Mouse (Mus musculus) cerebellum, postnatal 36 days (tissue): Measurements from ENCODE around the gene Slc35b2.

Experiments
- DNase-seq, 2 experiments: peaks; one replicate each; pipeline ENCODE4 v3.0.0; 2021 to 2022; ENCODE audit warnings: mixed read lengths in 2 of 2

Slc35b2 gene

DNA sequence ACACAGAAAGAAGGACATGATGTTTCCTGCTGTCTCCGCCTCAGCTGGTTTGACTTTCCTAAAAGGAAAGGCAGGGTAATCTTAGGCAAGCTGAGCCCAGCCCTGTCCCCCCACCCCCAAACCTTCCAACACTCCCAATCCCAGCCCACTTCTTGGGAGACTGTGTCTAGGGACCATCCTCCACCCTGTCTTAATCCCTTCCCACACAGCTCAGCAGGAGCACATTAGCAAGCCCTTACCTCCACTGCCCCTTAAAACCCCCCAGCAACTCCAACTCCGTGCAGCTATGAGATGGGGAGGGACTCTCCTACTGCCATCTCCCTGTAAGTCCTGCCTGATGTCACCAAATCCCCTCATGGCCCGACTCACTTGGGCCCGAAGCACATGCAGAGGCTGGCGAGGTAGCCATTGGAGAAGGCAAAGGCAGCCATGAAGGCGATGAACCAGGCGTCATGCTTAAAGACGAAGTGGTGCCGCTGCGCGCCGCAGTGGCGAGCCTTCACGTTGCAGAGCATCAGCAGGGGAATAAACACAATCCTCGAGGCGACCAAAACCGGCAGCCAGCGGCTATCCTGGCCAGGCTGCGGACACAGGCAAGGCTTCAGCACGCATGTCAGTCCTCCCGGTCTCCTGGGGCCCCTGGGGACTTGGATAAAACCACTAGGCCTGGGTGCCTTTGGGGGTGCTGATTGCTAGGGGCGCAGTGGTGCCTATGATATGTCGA, 22.2 kb downstream of the Slc35b2 start:
- DNase-seq: no peak

- DNase-seq: no peak
Measured at GRCm38 (mm10) chr17:45586449-45586837, 22.8 kb downstream of the Slc35b2 start.

GRCm38 (mm10) chr17:45588370-45588769, 24.7 kb downstream of the Slc35b2 start:
- peak in 1 of 2 experiments; percentile 2 for DNase-seq

DNA sequence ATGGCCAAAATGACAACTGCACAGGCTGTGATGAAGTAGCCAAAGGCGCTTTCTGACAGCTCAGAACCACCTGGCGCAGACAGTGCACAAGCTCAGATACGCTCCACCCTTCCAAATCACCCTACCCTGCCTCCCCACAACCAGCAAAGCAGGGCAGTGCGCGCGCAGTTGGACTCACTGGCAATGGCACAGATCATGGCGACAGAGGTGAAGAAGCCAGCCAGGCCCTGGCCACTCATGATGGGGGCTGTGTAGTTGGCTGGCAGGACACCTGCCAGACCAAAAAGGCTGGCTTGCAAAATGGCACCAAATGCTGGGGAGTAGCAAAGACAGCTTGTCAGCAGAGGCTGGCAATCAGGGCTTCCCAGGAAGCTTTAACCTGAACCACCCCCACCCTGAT, 25.6 kb downstream of the Slc35b2 start:
- peak in 1 of 2 experiments; percentile 31 for DNase-seq

DNA sequence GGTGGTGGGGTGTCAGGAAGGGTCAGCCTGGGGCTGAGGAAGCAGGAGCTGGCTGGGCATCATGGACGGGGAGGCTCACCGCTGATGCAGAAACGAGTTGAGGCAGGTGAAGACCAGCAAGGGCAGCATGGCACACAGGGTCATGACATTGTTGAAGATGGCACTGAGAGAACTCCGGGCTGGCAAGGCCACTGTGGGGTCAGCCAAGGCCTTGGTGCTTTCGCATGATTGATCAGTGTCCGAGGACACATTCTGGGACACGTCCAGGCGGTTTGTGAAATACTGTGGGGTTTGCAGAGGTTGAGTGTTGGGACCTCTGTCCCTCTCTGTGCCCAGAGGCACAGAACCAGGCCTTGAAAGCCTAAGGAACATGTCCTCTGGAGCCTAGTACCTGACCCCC, 26.2 kb downstream of the Slc35b2 start:
- DNase-seq: peak in 1 of 2 experiments; percentile 5

GRCm38 (mm10) chr17:45590410-45590809, 26.7 kb downstream of the Slc35b2 start:
- peak in 1 of 2 experiments; percentile 2 for DNase-seq

DNA sequence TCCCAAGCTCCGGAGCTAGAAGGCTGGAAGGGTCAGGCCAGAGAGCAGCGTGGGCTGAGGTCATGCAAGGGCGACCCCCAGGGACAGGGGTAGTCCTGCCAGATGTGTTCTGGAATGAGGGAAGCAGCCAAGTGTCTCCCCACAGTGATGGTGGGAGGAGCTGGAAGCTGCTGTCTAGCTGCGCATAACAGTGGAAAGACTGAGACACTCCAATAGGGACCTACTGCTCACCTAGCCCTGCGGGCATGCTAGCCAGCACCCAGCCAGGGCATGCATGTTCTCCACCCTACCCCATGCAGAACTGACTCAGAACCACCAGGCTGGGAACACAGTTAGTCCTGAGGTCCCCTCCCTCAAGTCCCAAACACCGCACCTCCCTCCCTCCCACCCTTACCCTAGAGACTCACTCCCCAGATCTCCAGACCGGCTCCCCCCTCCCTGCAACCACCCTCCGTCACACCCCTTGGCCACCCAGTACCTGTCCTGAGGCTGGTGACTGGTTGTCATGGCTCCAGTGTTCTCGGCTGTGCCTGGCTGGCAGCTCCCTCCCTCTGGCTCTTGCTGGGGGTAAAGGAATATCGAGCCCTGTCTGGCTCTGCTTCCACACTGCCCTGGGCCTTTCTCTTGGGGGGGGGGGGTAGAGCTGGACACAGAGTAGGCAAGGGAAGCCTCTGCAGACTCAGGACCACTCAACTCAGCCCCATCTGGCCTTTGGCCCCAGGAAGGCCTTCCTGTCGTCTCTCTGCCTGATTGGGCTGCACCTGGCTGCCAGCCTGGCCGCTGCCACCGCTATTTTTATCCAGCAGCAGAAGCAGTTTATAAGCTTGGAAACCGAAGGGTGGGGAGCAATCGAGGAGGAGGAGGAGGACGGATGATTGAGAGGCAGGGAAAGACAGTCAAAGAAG, 28.3 kb downstream of the Slc35b2 start:
- DNase-seq: peak in 1 of 2 experiments; percentile 44

DNA sequence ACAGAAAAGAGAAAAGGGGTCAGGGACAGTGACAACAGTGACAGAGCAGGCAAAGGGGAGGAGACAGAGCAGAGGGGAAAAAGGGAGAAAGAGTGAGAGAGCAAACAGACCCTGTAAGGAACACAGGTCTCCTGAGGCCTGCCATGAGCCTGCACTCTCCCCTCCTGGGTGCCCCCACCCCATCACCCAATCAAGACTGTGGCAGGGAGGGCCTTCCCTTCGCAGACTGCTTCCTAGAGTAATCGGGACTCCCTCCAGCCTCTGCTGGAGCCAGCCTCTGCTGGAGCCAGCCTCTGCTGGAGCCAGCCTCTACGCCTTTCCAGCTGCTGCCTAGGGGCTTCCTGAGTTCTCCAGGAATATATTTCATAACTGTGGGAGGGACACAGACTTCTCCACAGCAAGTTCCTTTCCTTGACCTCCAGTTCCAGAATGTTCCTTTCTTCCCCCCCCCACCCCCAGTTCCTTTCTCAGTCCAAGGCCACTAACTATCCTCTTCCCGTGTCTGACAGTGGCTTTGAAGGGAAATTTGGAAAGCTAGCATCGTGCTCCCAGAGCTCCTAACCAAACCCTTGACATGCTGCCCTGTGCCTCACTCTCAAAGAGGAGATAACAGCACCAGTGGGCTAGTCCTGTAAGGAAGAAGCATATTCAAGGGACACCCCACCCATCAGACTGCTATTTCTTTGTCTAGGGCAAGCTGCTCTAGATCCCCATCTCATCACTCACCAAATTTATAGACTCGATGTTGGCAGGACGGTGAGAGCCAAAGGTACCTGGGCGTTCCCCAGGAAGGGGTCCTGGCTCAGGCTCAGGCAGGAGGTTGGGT, 29.1 kb downstream of the Slc35b2 start:
- DNase-seq: no peak

DNA sequence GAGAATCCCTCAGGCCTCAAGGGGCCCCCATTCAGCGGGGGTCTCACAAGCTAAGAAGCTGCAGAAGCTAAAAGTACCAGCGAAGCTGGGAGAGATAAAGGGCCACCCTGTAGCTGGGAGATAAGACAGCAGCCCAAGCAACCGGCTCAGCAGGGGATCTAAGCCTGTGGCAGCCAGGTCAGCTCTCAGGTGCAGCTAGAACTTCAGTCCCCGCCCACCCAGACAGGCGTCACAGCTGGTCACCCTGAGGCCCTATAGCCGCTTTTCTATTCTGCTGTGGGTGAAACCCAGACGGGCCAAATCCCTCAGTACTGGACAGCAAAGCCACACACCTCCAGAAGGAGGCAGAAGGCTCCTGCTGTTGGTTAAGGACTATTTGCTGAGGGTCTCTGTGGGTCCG, 29.8 kb downstream of the Slc35b2 start:
- no peak for DNase-seq

GRCm38 (mm10) chr17:45594195-45594594, 30.5 kb downstream of the Slc35b2 start:
- DNase-seq: no peak

- DNase-seq: peak; percentile 64 to 76
Measured at GRCm38 (mm10) chr17:45594881-45595735, 31.4 kb downstream of the Slc35b2 start.

- no peak for DNase-seq
Measured at GRCm38 (mm10) chr17:45595736-45596390, 32.2 kb downstream of the Slc35b2 start.

DNA sequence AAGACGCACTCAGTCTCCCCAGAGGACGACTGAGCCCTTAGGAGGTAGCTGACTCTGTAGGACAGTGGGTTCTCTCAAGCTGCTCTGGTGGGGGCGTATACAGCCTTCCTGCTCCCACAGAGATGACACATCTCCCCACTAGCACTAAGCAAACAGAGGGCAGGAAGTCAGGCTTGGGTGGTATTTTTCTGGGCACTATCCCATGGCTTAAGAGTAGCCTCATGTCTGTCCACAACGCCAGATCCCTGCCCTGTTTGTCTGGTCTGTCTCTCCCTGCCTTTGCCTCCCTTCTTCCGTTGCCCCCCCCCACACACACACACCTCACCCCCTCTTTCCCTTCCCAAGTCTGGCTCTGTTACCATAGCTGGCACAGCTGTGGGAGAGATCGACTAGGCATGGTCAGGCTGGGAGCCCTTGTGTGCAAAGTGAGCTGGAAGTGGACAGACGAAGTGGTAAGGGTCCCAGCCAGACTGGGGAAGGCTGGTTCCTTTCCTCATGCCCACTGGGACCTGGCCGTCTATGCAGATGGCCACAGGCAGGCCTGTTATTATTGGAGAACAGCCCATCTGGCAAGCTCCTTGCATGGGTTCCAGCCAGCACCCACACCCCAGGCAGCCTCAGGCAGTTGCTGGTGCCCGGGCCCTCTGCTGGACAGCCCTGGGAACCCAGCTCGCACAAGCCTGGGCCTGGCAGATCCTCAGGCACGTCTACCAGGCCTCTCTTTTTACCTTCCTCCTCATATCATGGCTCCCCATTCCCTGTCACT, 33.1 kb downstream of the Slc35b2 start:
- DNase-seq: peak; percentile 57 to 65

DNA sequence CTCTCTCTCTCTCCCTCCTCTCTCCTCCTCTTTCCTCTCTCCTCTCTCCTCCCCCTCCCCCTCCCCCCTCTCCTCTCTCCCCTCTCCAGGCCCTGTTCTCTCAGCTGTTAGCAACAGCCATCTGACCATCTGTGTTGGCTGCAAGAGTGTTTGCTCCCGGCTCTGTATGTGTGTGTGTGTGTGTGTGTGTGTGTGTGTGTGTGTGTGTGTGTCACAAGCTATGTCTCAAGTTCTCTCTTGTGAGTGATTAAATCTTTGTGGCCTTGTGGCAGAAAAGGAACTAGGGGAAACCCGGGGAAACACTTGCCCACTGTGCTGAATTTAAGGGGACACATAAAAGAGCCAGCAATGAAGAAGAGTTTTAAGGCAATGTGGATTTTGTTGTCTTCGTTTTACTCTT, 34.1 kb downstream of the Slc35b2 start:
- DNase-seq: peak in 1 of 2 experiments; percentile 34

DNA sequence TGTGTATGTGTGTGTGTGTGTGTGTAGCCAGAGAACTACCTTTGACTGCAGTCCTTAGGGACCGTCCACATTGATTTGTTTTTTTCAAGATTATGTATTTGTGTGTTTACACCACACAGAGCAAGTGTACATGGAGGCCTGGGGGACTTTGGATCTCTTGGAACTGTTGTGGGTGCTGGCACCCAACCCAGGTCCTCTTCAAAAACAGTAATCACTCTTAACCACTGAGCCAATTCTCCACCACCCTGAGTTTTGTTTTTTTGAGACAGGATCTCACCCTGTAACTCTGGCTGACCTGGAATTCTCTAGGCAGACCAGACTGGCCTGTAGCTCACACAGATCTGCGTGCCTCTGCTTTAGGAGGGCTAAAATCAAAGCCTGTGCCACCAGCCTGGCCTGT, 34.7 kb downstream of the Slc35b2 start:
- DNase-seq: no peak

GRCm38 (mm10) chr17:45598891-45599290, 35.2 kb downstream of the Slc35b2 start:
- DNase-seq: no peak

GRCm38 (mm10) chr17:45599446-45600242, 36.0 kb downstream of the Slc35b2 start, which contains the start of gene Slc29a1:
Slc29a1 (minus strand) TSS chr17:45599606.
- peak in 1 of 2 experiments; percentile 33 for DNase-seq

GRCm38 (mm10) chr17:45600267-45600666, 36.6 kb downstream of the Slc35b2 start:
- DNase-seq: no peak

GRCm38 (mm10) chr17:45601325-45601724, 37.7 kb downstream of the Slc35b2 start:
- DNase-seq: no peak

- DNase-seq: no peak
Measured at GRCm38 (mm10) chr17:45601877-45602304, 38.2 kb downstream of the Slc35b2 start, which contains the start of gene Mymx. Mymx (minus strand) TSS chr17:45602102.
